Mouse (Mus musculus): ENCODE measurements around the gene Moxd2. TPM values are rescaled to one million over a fixed set of nuclear protein-coding genes. Genes with fewer than 3 reads are reported as not detected.

The Moxd2 gene
- total RNA-seq (2017) = not detected in 2 replicates

- no peak for ATAC-seq (replicated peaks in 1 of 2; ENCODE audit: insufficient read depth in 1 of 2, low FRiP score in 2 of 2, low TSS enrichment in 1 of 2, low read depth in 1 of 2, poor library complexity in 2 of 2, severe bottlenecking in 2 of 2)
These were observed at the start of gene Moxd2 for GRCm38 (mm10) chr6:40887394-40887793. Gene Moxd2 (minus strand): TSS chr6:40887494.

- ATAC-seq (replicated peaks in 1 of 2; ENCODE audit: insufficient read depth in 1 of 2, low FRiP score in 2 of 2, low TSS enrichment in 1 of 2, low read depth in 1 of 2, poor library complexity in 2 of 2, severe bottlenecking in 2 of 2) = no peak
These were observed 32.7 kb upstream of the Moxd2 start for GRCm38 (mm10) chr6:40919954-40920353.

GRCm38 (mm10) chr6:40900287-40900686 lies 13.0 kb upstream of the Moxd2 start, which contains the start of gene Prss58:
Gene Prss58 (minus strand): TSS chr6:40900387.
- no peak for ATAC-seq (replicated peaks in 1 of 2; ENCODE audit: insufficient read depth in 1 of 2, low FRiP score in 2 of 2, low TSS enrichment in 1 of 2, low read depth in 1 of 2, poor library complexity in 2 of 2, severe bottlenecking in 2 of 2)

GRCm38 (mm10) chr6:40894716-40895115 lies 7.4 kb upstream of the Moxd2 start:
- no peak for ATAC-seq (replicated peaks in 1 of 2; ENCODE audit: insufficient read depth in 1 of 2, low FRiP score in 2 of 2, low TSS enrichment in 1 of 2, low read depth in 1 of 2, poor library complexity in 2 of 2, severe bottlenecking in 2 of 2)

GRCm38 (mm10) chr6:40893577-40893976 lies 6.3 kb upstream of the Moxd2 start:
- peak in 1 of 2 experiments; percentile 39; a peak in 2 of 4 replicates for ATAC-seq (replicated peaks in 1 of 2; ENCODE audit: insufficient read depth in 1 of 2, low FRiP score in 2 of 2, low TSS enrichment in 1 of 2, low read depth in 1 of 2, poor library complexity in 2 of 2, severe bottlenecking in 2 of 2)

GRCm38 (mm10) chr6:40891754-40892153 lies 4.5 kb upstream of the Moxd2 start:
- ATAC-seq (replicated peaks in 1 of 2; ENCODE audit: insufficient read depth in 1 of 2, low FRiP score in 2 of 2, low TSS enrichment in 1 of 2, low read depth in 1 of 2, poor library complexity in 2 of 2, severe bottlenecking in 2 of 2) = peak; percentile 44 to 57

GRCm38 (mm10) chr6:40890973-40891372 lies 3.7 kb upstream of the Moxd2 start:
- peak; percentile 94 to 95 for ATAC-seq (replicated peaks in 1 of 2; ENCODE audit: insufficient read depth in 1 of 2, low FRiP score in 2 of 2, low TSS enrichment in 1 of 2, low read depth in 1 of 2, poor library complexity in 2 of 2, severe bottlenecking in 2 of 2)

GRCm38 (mm10) chr6:40845283-40845682 lies 42.0 kb downstream of the Moxd2 start:
- peak in 1 of 2 experiments; percentile 53; a peak in 1 of 4 replicates for ATAC-seq (replicated peaks in 1 of 2; ENCODE audit: insufficient read depth in 1 of 2, low FRiP score in 2 of 2, low TSS enrichment in 1 of 2, low read depth in 1 of 2, poor library complexity in 2 of 2, severe bottlenecking in 2 of 2)

Other genes with a start within 250 kb of the Moxd2 start
- gene Prss58, start 12.9 kb upstream of the Moxd2 start, total RNA-seq (2017) = not detected in 2 replicates
- not detected in 2 replicates for gene 1700074P13Rik, start 53.1 kb upstream of the Moxd2 start, total RNA-seq (2017)
- not detected in 2 replicates for gene Gm4744, start 64.4 kb upstream of the Moxd2 start, total RNA-seq (2017)
- gene 1810009J06Rik, start 77.3 kb upstream of the Moxd2 start, total RNA-seq (2017) = not detected in 2 replicates
- not detected in 2 replicates for gene Gm2663, start 112.0 kb upstream of the Moxd2 start, total RNA-seq (2017)
- not detected in 2 replicates for gene 2210010C04Rik, start 148.0 kb upstream of the Moxd2 start, total RNA-seq (2017)